Mouse (Mus musculus) kidney, embryonic 16.5 days (tissue): ENCODE measurements around the gene Ppp2r5c. TPM values are rescaled to one million over a fixed set of nuclear protein-coding genes. Genes with fewer than 3 reads are reported as not detected.

Source experiments
- ATAC-seq: fragments of 200-750 bp; cut with Nextera tagmentation; 2 replicates; pipeline ENCODE4 v1.8.0; 2017; ENCODE audit warnings: moderate TSS enrichment; ENCODE audit not compliant: low FRiP score, low TSS enrichment
- H3K27ac ChIP-seq: fragments of 300-500 bp; sonication (generic); 2 replicates; pipeline ENCODE4 v1.5.1; 2014; ENCODE audit warnings: low read length
- H3K27me3 ChIP-seq: fragments of 300-500 bp; sonication (generic); 2 replicates; pipeline ENCODE4 v1.6.1; 2014; ENCODE audit warnings: low read length, control low read depth, mixed read lengths; ENCODE audit not compliant: insufficient read depth
- H3K36me3 ChIP-seq: fragments of 300-500 bp; sonication (generic); 2 replicates; pipeline ENCODE4 v1.6.1; 2014; ENCODE audit warnings: low read length, control low read depth, mixed read lengths; ENCODE audit not compliant: insufficient read depth
- H3K4me1 ChIP-seq: fragments of 300-500 bp; sonication (generic); 2 replicates; pipeline ENCODE4 v1.6.1; 2014; ENCODE audit warnings: low read length, control low read depth, mixed read lengths; ENCODE audit not compliant: insufficient read depth
- H3K4me2 ChIP-seq: fragments of 300-500 bp; sonication (generic); replicated peaks from 2 replicates; pipeline ENCODE4 v1.6.1; 2014; ENCODE audit warnings: low read depth, low read length
- H3K4me3 ChIP-seq: fragments of 300-500 bp; sonication (generic); 2 replicates; pipeline ENCODE4 v1.5.1; 2014; ENCODE audit warnings: mild to moderate bottlenecking, low read length
- H3K9ac ChIP-seq: fragments of 300-500 bp; sonication (generic); replicated peaks from 2 replicates; pipeline ENCODE4 v1.6.1; 2014; ENCODE audit warnings: low read length
- H3K9me3 ChIP-seq: fragments of 300-500 bp; sonication (generic); 2 replicates; pipeline ENCODE4 v1.6.1; 2016; ENCODE audit warnings: low read length, control low read depth
- WGBS: fragments of 180-500 bp; shearing (Covaris S2); extraction: QIAGEN DNeasy Blood & Tissue Kit; methylation state at CpG from one replicate; pipeline ENCODE4 v1.1.7; 2014; 5-methylcytosine and 5-hydroxymethylcytosine counted together
- polyA plus RNA-seq: library from polyadenylated mRNA; unstranded; fragments of >200 nt; fragmentation: Nextera tagmentation; extraction: Ambion mirVana; gene quantifications from 2 replicates; pipeline ENCODE4 v1.2.1, GENCODE M21; 2015

Gene Ppp2r5c
- polyA plus RNA-seq, 1 experiment from 2014 or later = 145 TPM

GRCm38 (mm10) chr12:110437367-110437703 lies 9.6 kb upstream of the Ppp2r5c start:
- no peak for ATAC-seq
- Histone ChIP-seq H3K27me3 (no peaks in the 10 kb centered on the region), H3K9me3 (peaks cover 4% of the 10 kb centered on the region; the same call in 1 of the 2 replicates), H3K27ac (no peak overlapping the region), H3K4me3 (no peak overlapping the region), H3K9ac (no peak overlapping the region), H3K4me1 (no peaks in the 10 kb centered on the region), H3K4me2 (no peak overlapping the region), H3K36me3 (no peaks in the 10 kb centered on the region)
- WGBS = 61% methylated on average over 7 of the region's 7 CpGs

- no peak for ATAC-seq
- H3K4me1 ChIP-seq = no peaks in the 10 kb centered on the region
- WGBS = 49% methylated on average over 5 of the region's 5 CpGs
Observed at GRCm38 (mm10) chr12:110438367-110438973, 8.4 kb upstream of the Ppp2r5c start.

GRCm38 (mm10) chr12:110442238-110442637 lies 4.7 kb upstream of the Ppp2r5c start:
- Histone ChIP-seq H3K9me3 (peaks cover 4% of the 10 kb centered on the region; the same call in 1 of the 2 replicates), H3K27ac (no peak overlapping the region), H3K27me3 (no peaks in the 10 kb centered on the region; the same call in 1 of the 2 replicates), H3K9ac (no peak overlapping the region), H3K4me3 (no peak overlapping the region), H3K4me1 (peaks cover 4% of the 10 kb centered on the region; the same call in 1 of the 2 replicates), H3K4me2 (no peak overlapping the region), H3K36me3 (no peaks in the 10 kb centered on the region)
- ATAC-seq = no peak
- 92% methylated on average over 2 of the region's 2 CpGs for WGBS

More at GRCm38 (mm10) chr12:110438367-110438973, 8.4 kb upstream of the Ppp2r5c start:
- Histone ChIP-seq H3K4me2 (no peak overlapping the region), H3K9me3 (peaks cover 4% of the 10 kb centered on the region; the same call in 1 of the 2 replicates), H3K9ac (no peak overlapping the region), H3K4me3 (no peak overlapping the region), H3K27me3 (no peaks in the 10 kb centered on the region; the same call in 1 of the 2 replicates), H3K27ac (no peak overlapping the region), H3K36me3 (no peaks in the 10 kb centered on the region)

- H3K4me3 ChIP-seq = no peak overlapping the region
- H3K9me3 ChIP-seq = peaks cover 4% of the 10 kb centered on the region; the same call in 1 of the 2 replicates
- no peak overlapping the region for H3K4me2 ChIP-seq
- no peak overlapping the region for H3K27ac ChIP-seq
- H3K36me3 ChIP-seq = no peaks in the 10 kb centered on the region
- H3K4me1 ChIP-seq = peaks cover 4% of the 10 kb centered on the region; the same call in 1 of the 2 replicates
- WGBS = 53% methylated on average over 5 of the region's 5 CpGs
- no peaks in the 10 kb centered on the region; the same call in 1 of the 2 replicates for H3K27me3 ChIP-seq
- no peak overlapping the region for H3K9ac ChIP-seq
- ATAC-seq = no peak
Observed at GRCm38 (mm10) chr12:110444530-110444929, 2.4 kb upstream of the Ppp2r5c start.

- Histone ChIP-seq H3K9ac (peak overlapping the region; percentile 58), H3K27ac (peak overlapping the region; percentile 74), H3K36me3 (no peaks in the 10 kb centered on the region), H3K9me3 (no peaks in the 10 kb centered on the region; the same call in 1 of the 2 replicates), H3K4me1 (peaks cover 4% of the 10 kb centered on the region; the same call in 1 of the 2 replicates), H3K4me2 (peak overlapping the region; percentile 66), H3K4me3 (peak overlapping the region; percentile 93), H3K27me3 (no peaks in the 10 kb centered on the region; the same call in 1 of the 2 replicates)
- WGBS = 12% methylated on average over 7 of the region's 7 CpGs
- ATAC-seq = no peak
Observed at GRCm38 (mm10) chr12:110445775-110446174, 1.1 kb upstream of the Ppp2r5c start.

- Histone ChIP-seq H3K4me2 (peak overlapping the region; percentile 66), H3K36me3 (no peaks in the 10 kb centered on the region), H3K4me1 (peaks cover 4% of the 10 kb centered on the region; the same call in 1 of the 2 replicates), H3K27ac (peak overlapping the region; percentile 82), H3K9ac (peak overlapping the region; percentile 86), H3K4me3 (peak overlapping the region; percentile 93), H3K27me3 (no peaks in the 10 kb centered on the region; the same call in 1 of the 2 replicates), H3K9me3 (no peaks in the 10 kb centered on the region)
- ATAC-seq = peak; percentile 72
- WGBS = 0% methylated on average over 29 of the region's 39 CpGs
Observed at GRCm38 (mm10) chr12:110447306-110447705, 386 bp downstream of the Ppp2r5c start.

GRCm38 (mm10) chr12:110448767-110449166 lies 1.8 kb downstream of the Ppp2r5c start:
- WGBS = 87% methylated on average over 10 of the region's 10 CpGs
- Histone ChIP-seq H3K4me2 (no peak overlapping the region), H3K9me3 (no peaks in the 10 kb centered on the region), H3K4me3 (no peak overlapping the region), H3K27me3 (no peaks in the 10 kb centered on the region; the same call in 1 of the 2 replicates), H3K27ac (no peak overlapping the region), H3K36me3 (no peaks in the 10 kb centered on the region), H3K9ac (no peak overlapping the region), H3K4me1 (peaks cover 4% of the 10 kb centered on the region; the same call in 1 of the 2 replicates)
- ATAC-seq = no peak

GRCm38 (mm10) chr12:110454223-110454622 lies 7.3 kb downstream of the Ppp2r5c start:
- H3K4me3 ChIP-seq = no peak overlapping the region
- H3K27ac ChIP-seq = no peak overlapping the region
- H3K9ac ChIP-seq = no peak overlapping the region
- H3K9me3 ChIP-seq = no peaks in the 10 kb centered on the region
- H3K27me3 ChIP-seq = no peaks in the 10 kb centered on the region
- ATAC-seq = peak; percentile 79
- H3K4me2 ChIP-seq = no peak overlapping the region
- H3K36me3 ChIP-seq = no peaks in the 10 kb centered on the region
- no peaks in the 10 kb centered on the region for H3K4me1 ChIP-seq
- WGBS = 6% methylated on average over 5 of the region's 5 CpGs

GRCm38 (mm10) chr12:110456024-110456423 lies 9.1 kb downstream of the Ppp2r5c start:
- Histone ChIP-seq H3K9ac (no peak overlapping the region), H3K27me3 (no peaks in the 10 kb centered on the region), H3K4me2 (no peak overlapping the region), H3K4me1 (no peaks in the 10 kb centered on the region), H3K36me3 (no peaks in the 10 kb centered on the region), H3K4me3 (no peak overlapping the region), H3K27ac (no peak overlapping the region), H3K9me3 (no peaks in the 10 kb centered on the region)
- WGBS = 80% methylated on average over 7 of the region's 7 CpGs
- no peak for ATAC-seq

GRCm38 (mm10) chr12:110458667-110459066 lies 11.7 kb downstream of the Ppp2r5c start:
- Histone ChIP-seq H3K27me3 (no peaks in the 10 kb centered on the region), H3K27ac (no peak overlapping the region), H3K36me3 (no peaks in the 10 kb centered on the region), H3K9ac (no peak overlapping the region), H3K4me1 (no peaks in the 10 kb centered on the region), H3K4me2 (no peak overlapping the region), H3K4me3 (no peak overlapping the region), H3K9me3 (no peaks in the 10 kb centered on the region)
- WGBS = 82% methylated on average over 6 of the region's 6 CpGs
- ATAC-seq = no peak
